Mouse (Mus musculus) hindbrain, embryonic 13.5 days (tissue): ENCODE measurements around the gene Gpatch3. TPM values are rescaled to one million over a fixed set of nuclear protein-coding genes. Genes with fewer than 3 reads are reported as not detected.

ENCODE experiments used
- ATAC-seq: fragments of 200-750 bp; cut with Nextera tagmentation; 2 replicates; pipeline ENCODE4 v1.8.0; 2017; ENCODE audit warnings: moderate TSS enrichment; ENCODE audit not compliant: low FRiP score
- H3K27ac ChIP-seq: fragments of 300-500 bp; sonication (generic); 2 replicates; pipeline ENCODE4 v1.5.1; 2015; ENCODE audit warnings: inconsistent platforms, mild to moderate bottlenecking, moderate library complexity
- H3K27me3 ChIP-seq: fragments of 300-500 bp; sonication (generic); 2 replicates; pipeline ENCODE4 v1.6.1; 2015; ENCODE audit warnings: mild to moderate bottlenecking, inconsistent platforms
- H3K36me3 ChIP-seq: fragments of 300-500 bp; sonication (generic); 2 replicates; pipeline ENCODE4 v1.6.1; 2015; ENCODE audit warnings: mild to moderate bottlenecking, inconsistent platforms
- H3K4me1 ChIP-seq: fragments of 300-500 bp; sonication (generic); replicated peaks from 2 replicates; pipeline ENCODE4 v1.6.1; 2015; ENCODE audit warnings: inconsistent platforms
- H3K4me2 ChIP-seq: fragments of 300-500 bp; sonication (generic); 2 replicates; pipeline ENCODE4 v1.6.1; 2015; ENCODE audit warnings: inconsistent platforms, mild to moderate bottlenecking, moderate library complexity
- H3K4me3 ChIP-seq: fragments of 300-500 bp; sonication (generic); 2 replicates; pipeline ENCODE4 v1.5.1; 2015; ENCODE audit warnings: mild to moderate bottlenecking, inconsistent platforms
- H3K9ac ChIP-seq: fragments of 300-500 bp; sonication (generic); 2 replicates; pipeline ENCODE4 v1.6.1; 2015; ENCODE audit warnings: mild to moderate bottlenecking, inconsistent platforms
- H3K9me3 ChIP-seq: fragments of 300-500 bp; sonication (generic); 2 replicates; pipeline ENCODE4 v1.6.1; 2016; ENCODE audit warnings: inconsistent platforms
- WGBS: fragments of 180-500 bp; shearing (Covaris S2); methylation state at CpG from one replicate; pipeline ENCODE4 v1.1.7; 2015; 5-methylcytosine and 5-hydroxymethylcytosine counted together
- polyA plus RNA-seq: library from polyadenylated mRNA; unstranded; fragments of >200 nt; fragmentation: Nextera tagmentation; extraction: Ambion mirVana; gene quantifications from 2 replicates; pipeline ENCODE4 v1.2.1, GENCODE M21; 2015

Gpatch3 gene
- polyA plus RNA-seq: 6.7 and 8.3 TPM in 2 replicates

DNA sequence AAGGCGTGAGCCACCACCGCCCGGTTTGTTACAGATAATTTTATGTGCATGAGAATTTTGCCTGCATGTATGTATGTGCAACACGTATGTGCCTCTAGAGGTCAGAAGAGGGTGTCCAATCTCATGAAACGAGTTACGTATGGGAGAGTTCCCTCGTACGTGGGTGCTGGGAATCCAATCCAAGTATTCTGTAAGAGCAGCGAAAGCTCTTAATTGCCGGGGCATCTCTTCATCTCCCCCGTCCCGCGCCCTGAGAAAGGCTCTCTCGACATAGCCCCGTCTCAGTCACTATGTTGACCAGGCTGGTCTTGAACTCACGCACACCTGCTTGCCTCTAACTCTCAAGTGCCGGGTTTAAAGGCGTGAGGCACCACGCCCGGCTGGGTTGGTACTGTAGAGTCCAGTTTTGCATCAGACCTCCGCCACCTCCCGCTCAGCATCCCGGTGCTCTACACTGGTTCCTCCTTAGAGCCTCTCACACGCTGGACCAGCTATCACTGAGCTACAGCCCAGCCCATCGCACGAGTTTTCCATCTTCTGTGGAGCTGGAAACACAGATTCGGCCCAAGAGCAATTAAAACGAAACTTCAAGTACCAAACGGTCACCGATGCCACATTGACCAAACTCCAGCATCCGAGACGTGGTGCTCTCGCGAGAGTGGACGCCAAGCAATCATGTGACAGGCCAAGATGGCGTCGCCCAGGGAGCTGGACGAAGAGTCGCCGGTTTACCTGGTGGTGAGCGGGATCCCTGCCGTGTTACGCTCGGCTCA lies at the start of gene Gpatch3:
TSS of gene Gpatch3 (plus strand) at position 676 of the 773 bp plus-strand sequence.
- WGBS: 7% methylated on average over 44 of the region's 44 CpGs
- Histone ChIP-seq H3K4me1 (peaks cover 14% of the 10 kb centered on the region), H3K4me3 (peak within 1 kb of the TSS; percentile 97), H3K9me3 (no peaks in the 10 kb centered on the region), H3K4me2 (peak within 1 kb of the TSS; percentile 91), H3K9ac (peak within 1 kb of the TSS; percentile 90), H3K27ac (peak within 1 kb of the TSS; percentile 87), H3K27me3 (no peaks in the 10 kb centered on the region; the same call in 1 of the 2 replicates), H3K36me3 (peaks cover 15% of the 10 kb centered on the region)
- peak; percentile 90 for ATAC-seq

DNA sequence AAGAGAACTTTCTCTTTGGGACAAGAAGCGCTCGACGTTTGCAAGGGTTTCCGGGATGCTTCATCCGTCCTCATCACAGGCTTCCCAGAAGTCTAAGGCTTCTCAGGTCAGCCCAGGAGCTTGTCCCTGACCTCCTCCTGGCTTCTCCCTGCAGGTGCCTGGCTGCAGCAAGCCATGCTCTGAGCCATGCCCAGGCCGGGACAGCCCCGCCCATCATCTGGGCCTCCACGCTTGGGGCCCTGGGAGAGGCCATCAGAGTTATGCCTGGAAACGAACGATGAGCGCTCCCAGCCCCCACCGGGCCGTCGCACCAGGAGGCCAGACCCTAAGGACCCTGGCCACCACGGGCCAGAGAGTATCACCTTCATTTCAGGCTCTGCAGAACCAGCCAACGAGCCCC lies 46.8 kb upstream of the Gpatch3 start:
- 82% methylated on average over 16 of the region's 16 CpGs for WGBS
- ATAC-seq: no peak

DNA sequence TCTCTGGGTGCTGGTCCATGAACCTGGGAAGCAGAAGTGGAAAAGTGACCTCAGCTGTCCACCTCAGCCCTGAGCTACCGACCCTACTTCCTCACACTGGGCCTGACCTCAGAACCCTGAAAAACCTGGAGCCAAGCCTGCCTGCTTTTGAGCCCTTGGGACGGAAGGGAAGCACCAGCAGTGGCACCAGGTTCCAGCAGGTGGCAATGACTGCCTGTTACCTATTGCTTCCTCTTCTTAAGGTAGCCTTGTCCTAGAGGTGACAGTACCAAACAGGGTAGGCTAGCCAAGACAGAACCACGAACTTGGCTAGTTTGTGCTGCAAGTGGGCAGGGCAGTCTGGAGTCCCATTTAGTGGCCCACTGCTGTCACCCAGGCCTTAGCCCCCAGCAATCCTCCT lies 41.8 kb upstream of the Gpatch3 start:
- WGBS: 84% methylated on average over 3 of the region's 3 CpGs
- Histone ChIP-seq H3K4me3 (no peak overlapping the region), H3K4me2 (no peak overlapping the region), H3K27ac (no peak overlapping the region), H3K36me3 (peaks cover 97% of the 10 kb centered on the region), H3K4me1 (no peaks in the 10 kb centered on the region), H3K9me3 (no peaks in the 10 kb centered on the region), H3K27me3 (no peaks in the 10 kb centered on the region), H3K9ac (no peak overlapping the region)
- no peak for ATAC-seq

More for the DNA sequence above, 46.8 kb upstream of the Gpatch3 start:
- Histone ChIP-seq H3K4me2 (no peak overlapping the region), H3K4me1 (no peaks in the 10 kb centered on the region), H3K9ac (no peak overlapping the region), H3K9me3 (no peaks in the 10 kb centered on the region), H3K36me3 (peaks cover 53% of the 10 kb centered on the region), H3K27me3 (no peaks in the 10 kb centered on the region), H3K4me3 (no peak overlapping the region), H3K27ac (no peak overlapping the region)

- H3K36me3 ChIP-seq: peaks cover 98% of the 10 kb centered on the region
- no peak for ATAC-seq
- no peak overlapping the region for H3K9ac ChIP-seq
- H3K27me3 ChIP-seq: no peaks in the 10 kb centered on the region
- H3K4me3 ChIP-seq: no peak overlapping the region
- H3K9me3 ChIP-seq: no peaks in the 10 kb centered on the region
- no peak overlapping the region for H3K4me2 ChIP-seq
- 93% methylated on average over 3 of the region's 3 CpGs for WGBS
- no peaks in the 10 kb centered on the region for H3K4me1 ChIP-seq
- no peak overlapping the region for H3K27ac ChIP-seq
These were observed 38.5 kb upstream of the Gpatch3 start for GRCm38 (mm10) chr4:133536081-133536480.

- no peak overlapping the region for H3K9ac ChIP-seq
- no peaks in the 10 kb centered on the region for H3K9me3 ChIP-seq
- peaks cover 98% of the 10 kb centered on the region for H3K36me3 ChIP-seq
- WGBS: 96% methylated on average over 5 of the region's 5 CpGs
- H3K27ac ChIP-seq: no peak overlapping the region
- H3K4me3 ChIP-seq: no peak overlapping the region
- no peak for ATAC-seq
- no peaks in the 10 kb centered on the region for H3K27me3 ChIP-seq
- no peaks in the 10 kb centered on the region for H3K4me1 ChIP-seq
- H3K4me2 ChIP-seq: no peak overlapping the region
These were observed 37.9 kb upstream of the Gpatch3 start for GRCm38 (mm10) chr4:133536652-133537051.

DNA sequence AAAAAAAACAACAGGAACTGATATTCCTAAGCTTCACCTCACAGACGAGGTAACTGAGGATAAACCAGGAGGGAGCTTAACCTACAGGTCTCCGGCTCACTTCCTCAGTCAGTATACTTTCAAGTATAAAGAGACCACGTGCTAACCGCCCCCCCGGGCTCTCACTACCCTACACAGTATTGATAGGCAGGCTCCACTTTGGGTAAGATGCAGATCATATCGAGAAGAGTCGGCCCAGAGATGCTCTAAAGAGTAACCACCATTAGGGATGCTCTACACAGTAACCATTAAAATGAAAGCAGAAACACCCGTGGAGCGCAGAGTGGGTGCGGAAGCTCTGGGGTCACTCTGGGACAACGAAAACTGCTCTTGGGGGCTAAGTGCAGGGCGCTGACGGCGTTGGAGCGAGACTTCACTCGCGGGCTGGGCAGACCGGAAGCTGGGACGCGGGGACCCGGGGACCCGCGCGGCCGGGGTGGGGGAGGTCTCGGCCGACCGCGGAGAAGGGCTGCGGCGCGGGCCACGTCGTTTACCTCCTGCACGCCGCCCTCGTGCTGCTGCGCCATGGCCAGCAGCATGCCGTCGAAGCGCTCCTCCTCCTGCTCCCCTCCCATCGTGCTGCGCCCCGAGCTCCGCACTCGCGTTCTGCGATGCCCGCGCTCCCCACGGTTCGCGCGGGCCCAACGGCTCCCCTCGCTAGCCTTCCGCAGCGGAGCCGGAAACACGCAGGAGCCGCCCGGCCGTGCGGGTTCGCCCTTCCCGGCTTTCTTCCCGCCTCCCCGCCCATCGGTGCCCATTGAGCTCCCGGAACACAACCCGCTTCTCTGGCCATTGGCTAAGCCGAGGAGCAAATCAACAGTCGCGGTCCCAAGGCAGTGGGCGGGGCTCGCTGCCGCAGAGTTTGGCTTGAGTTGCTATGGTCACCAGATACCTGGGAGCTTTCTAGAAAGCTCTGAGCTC lies 29.0 kb upstream of the Gpatch3 start, which contains the start of gene Nudc:
TSS of gene Nudc (minus strand) at position 725 of the 960 bp plus-strand sequence.
- peak within 1 kb of the TSS; percentile 88 for H3K27ac ChIP-seq
- 0 out of 2 replicates have a peak, but pooled peaks cover 4% of the 10 kb centered on the region for H3K27me3 ChIP-seq
- ATAC-seq: peak; percentile 98
- peaks cover 26% of the 10 kb centered on the region for H3K36me3 ChIP-seq
- H3K4me2 ChIP-seq: peak within 1 kb of the TSS; percentile 84
- peak within 1 kb of the TSS; percentile 89 for H3K9ac ChIP-seq
- peak within 1 kb of the TSS; percentile 93 for H3K4me3 ChIP-seq
- H3K4me1 ChIP-seq: peaks cover 23% of the 10 kb centered on the region
- WGBS: under 1% methylated on average over 72 of the region's 77 CpGs
- H3K9me3 ChIP-seq: no peaks in the 10 kb centered on the region

DNA sequence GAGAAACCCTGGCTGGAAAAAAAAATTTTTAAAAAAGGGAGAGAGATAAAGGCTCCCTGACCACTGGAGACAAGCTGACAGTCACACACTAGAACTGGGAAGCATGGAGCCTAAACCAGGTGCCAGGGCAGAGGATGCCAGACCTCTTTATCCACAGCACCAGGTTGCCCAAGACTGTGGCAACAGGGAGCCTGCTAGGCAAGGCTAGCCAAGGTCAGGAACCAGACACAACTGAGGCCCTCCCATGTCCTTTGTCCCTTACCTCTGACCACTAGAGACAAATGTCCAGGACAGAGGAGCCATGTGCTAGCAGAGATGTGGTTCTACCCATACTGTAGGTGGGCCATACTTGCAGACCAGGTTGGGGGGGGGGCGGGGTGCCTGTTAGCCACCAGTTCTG lies 22.5 kb upstream of the Gpatch3 start:
- Histone ChIP-seq H3K9me3 (no peaks in the 10 kb centered on the region), H3K4me2 (no peak overlapping the region), H3K4me1 (no peaks in the 10 kb centered on the region), H3K36me3 (no peaks in the 10 kb centered on the region), H3K9ac (no peak overlapping the region), H3K4me3 (no peak overlapping the region), H3K27ac (no peak overlapping the region), H3K27me3 (peaks cover 20% of the 10 kb centered on the region; the same call in 1 of the 2 replicates)
- 81% methylated on average over 1 of the region's 1 CpGs for WGBS
- no peak for ATAC-seq

DNA sequence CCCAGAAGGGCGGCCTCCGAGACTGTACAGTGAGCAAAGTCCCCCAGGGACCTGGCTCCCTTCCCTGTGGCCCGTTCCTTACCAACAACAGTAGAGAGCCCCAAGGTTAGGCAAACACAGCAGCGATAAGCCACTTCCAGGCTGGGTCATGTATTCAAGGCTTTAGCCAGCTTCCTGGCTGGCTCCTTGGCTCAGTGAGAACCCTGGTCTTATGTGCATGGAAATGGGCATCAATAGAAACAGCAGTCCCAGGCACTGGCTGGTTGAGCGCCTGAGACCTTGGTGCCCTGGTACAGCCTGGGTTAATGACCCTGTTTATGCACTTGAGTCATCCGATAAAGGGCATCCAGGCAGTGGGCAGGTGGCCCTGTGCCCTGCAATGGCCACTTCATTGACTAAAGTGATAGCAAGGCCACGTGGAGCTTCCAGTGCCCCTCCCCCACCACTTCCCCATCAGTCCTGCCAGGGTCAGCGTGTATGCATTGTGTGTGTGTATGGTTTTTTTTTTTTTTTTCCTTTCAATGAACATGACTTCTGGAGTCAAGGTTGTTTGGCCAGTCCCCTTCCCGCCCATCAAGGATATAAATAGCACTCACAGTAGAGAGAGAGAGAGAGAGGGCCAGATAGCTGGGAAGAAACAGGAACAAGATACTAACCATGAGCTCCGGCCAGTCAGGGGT lies 21.6 kb upstream of the Gpatch3 start, which contains the start of gene Nr0b2:
TSS of gene Nr0b2 (plus strand) at position 609 of the 680 bp plus-strand sequence.
- H3K27ac ChIP-seq: no peak within 1 kb of the TSS
- ATAC-seq: no peak
- H3K4me3 ChIP-seq: no peak within 1 kb of the TSS
- no peaks in the 10 kb centered on the region for H3K36me3 ChIP-seq
- WGBS: 73% methylated on average over 10 of the region's 10 CpGs
- H3K4me2 ChIP-seq: no peak within 1 kb of the TSS
- H3K27me3 ChIP-seq: peaks cover 20% of the 10 kb centered on the region; the same call in 1 of the 2 replicates
- H3K9ac ChIP-seq: no peak within 1 kb of the TSS
- no peaks in the 10 kb centered on the region for H3K4me1 ChIP-seq
- no peaks in the 10 kb centered on the region for H3K9me3 ChIP-seq

DNA sequence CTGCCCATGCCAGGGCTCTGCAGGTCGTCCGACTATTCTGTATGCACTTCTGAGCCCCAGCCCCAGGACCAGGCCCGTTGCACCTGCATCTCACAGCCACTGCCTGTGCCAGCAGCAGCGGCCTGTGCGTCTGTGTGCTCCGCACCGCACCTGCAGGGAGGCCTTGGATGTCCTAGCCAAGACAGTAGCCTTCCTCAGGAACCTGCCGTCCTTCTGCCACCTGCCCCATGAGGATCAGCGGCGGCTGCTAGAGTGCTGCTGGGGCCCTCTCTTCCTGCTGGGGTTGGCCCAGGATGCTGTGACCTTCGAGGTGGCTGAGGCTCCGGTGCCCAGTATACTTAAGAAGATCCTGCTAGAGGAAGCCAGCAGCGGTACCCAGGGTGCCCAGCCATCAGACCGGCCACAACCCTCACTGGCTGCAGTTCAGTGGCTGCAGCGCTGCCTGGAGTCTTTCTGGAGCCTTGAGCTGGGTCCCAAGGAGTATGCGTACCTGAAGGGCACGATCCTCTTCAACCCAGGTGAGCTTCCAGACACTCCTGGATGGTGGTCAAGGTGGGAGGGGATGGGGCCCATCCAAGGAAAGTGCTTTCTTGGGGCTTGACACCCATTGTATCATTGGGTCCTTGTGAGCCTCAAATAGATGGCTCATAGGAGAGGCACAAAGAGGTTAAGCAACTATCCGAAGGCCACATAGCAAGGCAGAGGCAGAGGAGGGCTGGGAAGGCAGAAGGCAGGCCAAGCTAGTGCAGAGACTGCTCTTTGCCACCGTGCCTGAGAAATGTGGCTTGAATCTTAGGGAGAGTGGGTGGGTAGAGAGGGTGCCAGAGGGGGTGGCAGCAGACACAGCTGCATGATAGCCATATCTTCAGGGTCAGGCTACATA lies 20.9 kb upstream of the Gpatch3 start:
- no peak overlapping the region for H3K4me2 ChIP-seq
- no peak overlapping the region for H3K4me3 ChIP-seq
- H3K27ac ChIP-seq: no peak overlapping the region
- H3K4me1 ChIP-seq: no peaks in the 10 kb centered on the region
- H3K9ac ChIP-seq: no peak overlapping the region
- no peaks in the 10 kb centered on the region for H3K9me3 ChIP-seq
- ATAC-seq: no peak
- no peaks in the 10 kb centered on the region for H3K36me3 ChIP-seq
- H3K27me3 ChIP-seq: peaks cover 20% of the 10 kb centered on the region; the same call in 1 of the 2 replicates
- WGBS: 79% methylated on average over 19 of the region's 19 CpGs

DNA sequence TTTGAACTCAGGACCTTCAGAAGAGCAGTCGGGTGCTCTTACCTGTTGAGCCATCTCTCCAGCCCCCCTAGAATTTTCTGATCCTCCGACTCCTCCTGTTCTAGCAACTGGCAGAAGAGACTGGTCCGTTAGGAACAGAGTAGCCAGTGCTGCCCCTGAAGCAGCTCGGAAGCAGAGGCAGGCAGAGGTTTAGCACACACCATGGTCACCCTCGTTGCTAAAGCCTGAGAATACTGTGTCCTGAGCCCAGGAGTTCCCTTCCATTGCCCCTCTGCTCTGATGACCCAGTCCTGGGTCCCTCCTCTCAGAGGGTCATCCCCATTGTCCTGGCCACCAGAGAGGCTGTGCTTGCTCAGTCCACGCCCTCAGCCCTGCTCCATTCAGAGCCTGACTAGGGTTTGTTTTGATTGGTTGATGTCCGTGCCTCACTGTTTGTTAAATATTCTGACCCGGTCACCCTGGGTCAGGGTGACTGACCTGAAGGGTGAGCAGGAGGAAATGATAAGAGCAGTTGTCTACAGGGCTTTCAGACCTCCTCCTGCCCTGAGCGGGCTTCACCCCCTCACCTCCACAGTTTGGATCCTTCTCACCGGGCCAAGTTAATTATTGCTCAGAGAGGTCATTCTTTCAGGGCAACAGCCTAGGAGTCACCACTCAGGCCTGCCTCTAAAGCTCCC lies 17.4 kb upstream of the Gpatch3 start:
- Histone ChIP-seq H3K4me3 (no peak overlapping the region), H3K36me3 (no peaks in the 10 kb centered on the region), H3K27ac (no peak overlapping the region), H3K27me3 (peaks cover 6% of the 10 kb centered on the region; the same call in 1 of the 2 replicates), H3K4me1 (no peaks in the 10 kb centered on the region), H3K9me3 (no peaks in the 10 kb centered on the region), H3K4me2 (no peak overlapping the region), H3K9ac (no peak overlapping the region)
- WGBS: 26% methylated on average over 10 of the region's 10 CpGs
- ATAC-seq: no peak
